Comparison of ENCODE assay signal across 7 mouse cellular contexts in genomic region chr13:91223587-91224437, GRCm38 (mm10). TPM values are rescaled to one million over a fixed set of nuclear protein-coding genes. Genes with fewer than 3 reads are reported as not detected.
DNase-seq lines count a peak whose midpoint lies in the region; ATAC-seq and TF ChIP-seq lines count a peak whose summit lies in the region.

Gene Atg10, minus strand, starts transcription at chr13:91223968.

- peak; percentile 84 for TF ChIP-seq POLR2A in small intestine, adult 2 months (IDR thresholded peaks at IDR 0.05; ENCODE audit: low read depth, low read length)

- H3K27ac ChIP-seq in intestine, postnatal 0 days (ENCODE audit: low read depth, low read length) = peak within 1 kb of the TSS; percentile 96
- peak within 1 kb of the TSS; percentile 84 for H3K27ac ChIP-seq in midbrain, embryonic 12.5 days (replicated peaks)
- peak within 1 kb of the TSS; percentile 89 for H3K27ac ChIP-seq in small intestine, adult 2 months (ENCODE audit: insufficient read depth, low read depth, low read length)

- WGBS in intestine, postnatal 0 days = under 1% methylated on average over 55 of the region's 55 CpGs
- 1% methylated on average over 53 of the region's 55 CpGs for WGBS in midbrain, embryonic 12.5 days
- 1% methylated on average over 55 of the region's 55 CpGs for WGBS in small intestine, adult 2 months

- peak within 1 kb of the TSS; percentile 80 for H3K9ac ChIP-seq in intestine, postnatal 0 days (ENCODE audit: low read depth, low read length)
- peak within 1 kb of the TSS; percentile 66 for H3K9ac ChIP-seq in midbrain, embryonic 12.5 days (replicated peaks)

- peak; percentile 14; the same call in 1 of the 2 replicates for TF ChIP-seq CTCF in intestine, postnatal 0 days (IDR thresholded peaks at IDR 0.05; ENCODE audit: low read depth)
- TF ChIP-seq CTCF in small intestine, adult 2 months (IDR thresholded peaks at IDR 0.05; ENCODE audit: extremely low read depth, insufficient read length, insufficient replicate concordance, low read depth, low read length) = no peak

- no peaks in the 10 kb centered on the region for H3K36me3 ChIP-seq in intestine, postnatal 0 days (ENCODE audit: control insufficient read depth, insufficient read depth)
- no peaks in the 10 kb centered on the region for H3K36me3 ChIP-seq in midbrain, embryonic 12.5 days
- no peaks in the 10 kb centered on the region for H3K36me3 ChIP-seq in small intestine, adult 2 months (ENCODE audit: control insufficient read depth, insufficient read depth, low read length)

- 0 out of 2 replicates have a peak, but pooled peaks cover 6% of the 10 kb centered on the region for H3K4me1 ChIP-seq in intestine, postnatal 0 days (replicated peaks; ENCODE audit: control insufficient read depth, insufficient read depth, low read length)
- H3K4me1 ChIP-seq in midbrain, embryonic 12.5 days = peaks cover 7% of the 10 kb centered on the region; the same call in 1 of the 2 replicates
- no peaks in the 10 kb centered on the region; the same call in 1 of the 2 replicates for H3K4me1 ChIP-seq in small intestine, adult 2 months (ENCODE audit: control insufficient read depth, insufficient read depth, insufficient read length, low read length)

- peak; percentile 88 for DNase-seq in adrenal gland, adult 8-10 months
- DNase-seq in embryo, embryonic 9.5 days (ENCODE audit: extremely low spot score) = peak; percentile 95
- DNase-seq in gastrocnemius, postnatal 4 days (ENCODE audit: low spot score in 2 of 2) = peak; percentile 82 to 90
- peak; percentile 92 for DNase-seq in left cerebral cortex, postnatal 4 days

- peak within 1 kb of the TSS; percentile 79 for H3K4me2 ChIP-seq in intestine, postnatal 0 days (replicated peaks; ENCODE audit: low read depth)
- H3K4me2 ChIP-seq in midbrain, embryonic 12.5 days (replicated peaks) = peak within 1 kb of the TSS; percentile 56

- H3K4me3 ChIP-seq in intestine, postnatal 0 days (ENCODE audit: low read depth, low read length) = peak within 1 kb of the TSS; percentile 65
- peak within 1 kb of the TSS; percentile 65 for H3K4me3 ChIP-seq in midbrain, embryonic 12.5 days
- peak within 1 kb of the TSS; percentile 88 for H3K4me3 ChIP-seq in small intestine, adult 2 months (ENCODE audit: low read depth, low read length)

- H3K27me3 ChIP-seq in intestine, postnatal 0 days (replicated peaks; ENCODE audit: control insufficient read depth, insufficient read depth, low read length) = no peaks in the 10 kb centered on the region
- H3K27me3 ChIP-seq in midbrain, embryonic 12.5 days = no peaks in the 10 kb centered on the region
- H3K27me3 ChIP-seq in small intestine, adult 2 months (ENCODE audit: control insufficient read depth, insufficient read depth, low read length) = no peaks in the 10 kb centered on the region

- H3K9me3 ChIP-seq in intestine, postnatal 0 days (ENCODE audit: control insufficient read depth) = no peaks in the 10 kb centered on the region
- H3K9me3 ChIP-seq in midbrain, embryonic 12.5 days = no peaks in the 10 kb centered on the region

- ATAC-seq in intestine, postnatal 0 days = peak; percentile 97
- peak; percentile 99 for ATAC-seq in midbrain, embryonic 12.5 days (ENCODE audit: low FRiP score, low read depth)

- intact Hi-C loops in left cerebral cortex, postnatal 4 days (cut with DNase I) = loop anchor here (5.0 to 10.0 kb wide), 2 partner anchors 141 to 238 kb away; partner anchors contain the start of gene Ssbp2

RNA-seq across cellular contexts. Expression of gene Atg10, which starts in this region (rescaled TPM):
- total RNA-seq in adrenal gland, adult 8-10 months (2022) = 10 to 100 TPM; 13.3 to 23.6 (median 21.1) TPM
- total RNA-seq in gastrocnemius, postnatal 4 days (2021) = 10 to 100 TPM; 12.0 to 13.8 TPM
- polyA plus RNA-seq in intestine, postnatal 0 days (2015; fragmentation: Nextera tagmentation; extraction: Ambion mirVana) = 24.5 and 29.1 TPM in 2 replicates
- total RNA-seq in left cerebral cortex, postnatal 4 days (2021) = 1 to 10 TPM; 6.8 to 9.3 TPM
- polyA plus RNA-seq in midbrain, embryonic 12.5 days (2016; fragmentation: Nextera tagmentation; extraction: Ambion mirVana) = 13.9 and 15.8 TPM in 2 replicates
- polyA plus RNA-seq in small intestine, adult 2 months (2012; rRNA removed) = 0.15 and 0.16 TPM in 2 replicates

Comparison
In these comparisons a context has a peak if more than half of its experiments do, and no peak if none do; other contexts are left out.
1. Peak in every context shown above with its lines: DNase-seq, ATAC-seq, H3K4me3 ChIP-seq and H3K27ac ChIP-seq.
2. RNA of gene Atg10 (polyA plus RNA-seq): 24.5 to 29.1 TPM in intestine, postnatal 0 days and 13.9 to 15.8 TPM in midbrain, embryonic 12.5 days; 0.15 to 0.16 TPM in small intestine, adult 2 months; every median in the first group is over 10 times any median in the second.